In genomic region chr6:20574734-20575133, GRCm38 (mm10) we compare ENCODE assay signal across 21 mouse cellular contexts.
"Had no signal": no experiment of that assay in that cellular context is flagged by ENCODE, and none has a peak within 500 bp of the region (broad histone marks: within the 10 kb centered on the region; RNA-seq: fewer than 3 reads in every experiment).

No protein-coding gene starts in this region.

- DNase-seq: kidney, postnatal 10 days; kidney, postnatal 36 days; layer of hippocampus, postnatal 36 days; liver, embryonic 13.5 days; lung, adult 2 months; lung, postnatal 36 days; retina, postnatal 1 day; right cerebral cortex, postnatal 25 days; spleen, adult 18-20 months; thymus, adult 18-20 months; thymus, postnatal 36 days had no signal

- ATAC-seq: lung, postnatal 0 days; midbrain, embryonic 13.5 days; midbrain, embryonic 16.5 days had no signal

- H3K4me1 ChIP-seq: kidney, embryonic 15.5 days; liver, embryonic 13.5 days; megakaryocyte, embryonic 14.5 days; midbrain, embryonic 10.5 days; midbrain, embryonic 13.5 days; neural tube, embryonic 13.5 days; stomach, embryonic 15.5 days had no signal

- H3K9ac ChIP-seq: kidney, embryonic 15.5 days; liver, embryonic 13.5 days; midbrain, embryonic 13.5 days; neural tube, embryonic 13.5 days; stomach, embryonic 15.5 days had no signal

- H3K4me3 ChIP-seq: kidney, embryonic 15.5 days; left cerebral cortex, adult 2 months; liver, embryonic 13.5 days; megakaryocyte, embryonic 14.5 days; midbrain, embryonic 10.5 days; midbrain, embryonic 13.5 days; myocyte; neural tube, embryonic 13.5 days; stomach, embryonic 15.5 days had no signal

- H3K27me3 ChIP-seq: kidney, embryonic 15.5 days; liver, embryonic 13.5 days; megakaryocyte, embryonic 14.5 days; midbrain, embryonic 13.5 days; neural tube, embryonic 13.5 days; stomach, embryonic 15.5 days had no signal

- H3K9me3 ChIP-seq: kidney, embryonic 15.5 days; liver, embryonic 13.5 days; megakaryocyte, embryonic 14.5 days; midbrain, embryonic 10.5 days; midbrain, embryonic 13.5 days; neural tube, embryonic 13.5 days; stomach, embryonic 15.5 days had no signal

- H3K4me2 ChIP-seq: kidney, embryonic 15.5 days; liver, embryonic 13.5 days; midbrain, embryonic 13.5 days; neural tube, embryonic 13.5 days; stomach, embryonic 15.5 days had no signal

- H3K27ac ChIP-seq: kidney, embryonic 15.5 days; left cerebral cortex, adult 2 months; liver, embryonic 13.5 days; midbrain, embryonic 10.5 days; midbrain, embryonic 13.5 days; neural tube, embryonic 13.5 days; stomach, embryonic 15.5 days had no signal

- H3K36me3 ChIP-seq: kidney, embryonic 15.5 days; liver, embryonic 13.5 days; midbrain, embryonic 10.5 days; midbrain, embryonic 13.5 days; neural tube, embryonic 13.5 days; stomach, embryonic 15.5 days had no signal
